Mouse (Mus musculus) embryonic fibroblast, embryonic 13.5 days (primary cell): ENCODE data around the gene Zc3hav1. TPM values are rescaled to one million over a fixed set of nuclear protein-coding genes. Genes with fewer than 3 reads are reported as not detected.

Experiments used
- H3K27ac ChIP-seq: 2 replicates; pipeline ENCODE4 v1.5.1; 2012; ENCODE audit warnings: low read length, control low read depth, inconsistent platforms; ENCODE audit not compliant: insufficient read depth
- H3K4me1 ChIP-seq: 2 replicates; pipeline ENCODE4 v1.6.1; 2011; ENCODE audit warnings: low read length; ENCODE audit not compliant: control insufficient read depth, insufficient read depth
- H3K4me3 ChIP-seq: 2 replicates; pipeline ENCODE4 v1.5.1; 2011; ENCODE audit warnings: mild to moderate bottlenecking, control low read depth, low read length; ENCODE audit not compliant: insufficient read depth
- CTCF ChIP-seq: IDR thresholded peaks from 2 replicates; pipeline ENCODE4 v1.5.1; 2011; ENCODE audit warnings: mild to moderate bottlenecking, control low read depth, low read length, moderate library complexity, borderline replicate concordance; ENCODE audit not compliant: insufficient read depth
- POLR2A ChIP-seq: IDR thresholded peaks from 2 replicates; pipeline ENCODE4 v1.6.1; 2011; ENCODE audit warnings: low read depth, mild to moderate bottlenecking, control low read depth, low read length, moderate library complexity
- polyA plus RNA-seq: library from polyadenylated mRNA; stranded (reverse); fragments of >200 nt; gene quantifications from 2 replicates; pipeline ENCODE4 v1.2.4, GENCODE M21; 2011; ENCODE audit warnings: low read depth; ENCODE audit not compliant: missing spikeins, insufficient read length

The Zc3hav1 gene
- polyA plus RNA-seq, 1 experiment, result 51.3 TPM

GRCm38 (mm10) chr6:38257506-38257905, 96.9 kb downstream of the Zc3hav1 start:
- H3K27ac ChIP-seq, result no peak overlapping the region
- peaks cover 4% of the 10 kb centered on the region; the same call in 1 of the 2 replicates for H3K4me1 ChIP-seq
- H3K4me3 ChIP-seq, result no peak overlapping the region
- TF ChIP-seq CTCF, result no peak
- no peak for TF ChIP-seq POLR2A

DNA sequence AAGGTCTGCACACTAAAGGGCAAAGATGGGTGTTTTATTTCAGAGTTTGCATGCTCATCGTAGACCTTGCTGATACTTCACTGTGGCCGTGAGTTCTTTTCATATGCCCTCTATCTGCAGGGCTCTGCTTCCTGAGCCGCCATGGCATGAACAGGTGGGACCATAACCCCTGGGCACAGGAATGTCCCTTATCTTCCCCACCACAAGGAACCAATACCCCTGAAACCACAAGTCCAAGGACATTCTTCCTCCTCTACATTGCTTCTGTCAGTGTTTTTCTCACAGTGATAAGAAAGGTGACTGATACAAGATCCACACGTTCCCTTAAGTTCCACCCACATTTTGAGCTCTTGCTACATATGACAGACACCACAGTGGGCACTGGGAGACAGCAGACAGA, 97.6 kb downstream of the Zc3hav1 start:
- H3K27ac ChIP-seq, result no peak overlapping the region
- TF ChIP-seq POLR2A, result no peak
- no peak for TF ChIP-seq CTCF
- no peak overlapping the region for H3K4me3 ChIP-seq
- peaks cover 5% of the 10 kb centered on the region; the same call in 1 of the 2 replicates for H3K4me1 ChIP-seq

GRCm38 (mm10) chr6:38255794-38256193, 98.6 kb downstream of the Zc3hav1 start:
- TF ChIP-seq CTCF (no peak), POLR2A (no peak)
- Histone ChIP-seq H3K27ac (no peak overlapping the region), H3K4me3 (no peak overlapping the region), H3K4me1 (peaks cover 5% of the 10 kb centered on the region; the same call in 1 of the 2 replicates)

Other genes with a start within 250 kb of the Zc3hav1 start
- not detected in 2 replicates for gene Tmem213, start 245.3 kb downstream of the Zc3hav1 start, polyA plus RNA-seq
- gene Atp6v0a4, start 230.0 kb downstream of the Zc3hav1 start, polyA plus RNA-seq, result 0.44 TPM in 1 of 2 replicates, not detected in the other
- gene D630045J12Rik, start 100.6 kb downstream of the Zc3hav1 start, polyA plus RNA-seq, result 4.8 and 6.1 TPM in 2 replicates
- 9.6 and 14.3 TPM in 2 replicates for gene Zc3hav1l, start 55.3 kb downstream of the Zc3hav1 start, polyA plus RNA-seq
- gene Ttc26, start 26.9 kb upstream of the Zc3hav1 start, polyA plus RNA-seq, result 10.4 and 10.7 TPM in 2 replicates
- gene Ubn2, start 79.3 kb upstream of the Zc3hav1 start, polyA plus RNA-seq, result 21.9 and 30.1 TPM in 2 replicates
- gene Fmc1, start 178.9 kb upstream of the Zc3hav1 start, polyA plus RNA-seq, result 10.8 and 15.6 TPM in 2 replicates
- gene Luc7l2, start 196.7 kb upstream of the Zc3hav1 start, polyA plus RNA-seq, result 216 and 259 TPM in 2 replicates